Mouse (Mus musculus) spleen, adult 2 months (tissue): ENCODE measurements around the gene Galnt2.

ENCODE experiments used
- CTCF ChIP-seq: fragments of 200-500 bp; IDR thresholded peaks from 2 replicates; pipeline ENCODE4 v1.5.1; 2011; ENCODE audit warnings: mild to moderate bottlenecking, inconsistent platforms; ENCODE audit not compliant: insufficient read depth, insufficient read length, insufficient replicate concordance; ENCODE audit errors: extremely low read depth
- POLR2A ChIP-seq: fragments of 200-500 bp; IDR thresholded peaks from 2 replicates; pipeline ENCODE4 v1.6.1; 2011; ENCODE audit warnings: low read depth, low read length, inconsistent platforms

- no peak for TF ChIP-seq POLR2A
- TF ChIP-seq CTCF, result no peak
Measured at GRCm38 (mm10) chr8:124382235-124382634, 151.0 kb downstream of the Galnt2 start.
